19 mouse cellular contexts compared by ENCODE assay signal in genomic region chr6:110653361-110654001, GRCm38 (mm10). TPM values are rescaled to one million over a fixed set of nuclear protein-coding genes. Genes with fewer than 3 reads are reported as not detected.
"Had no signal": no experiment of that assay in that cellular context is flagged by ENCODE, and none has a peak within 500 bp of the region (broad histone marks: within the 10 kb centered on the region; RNA-seq: fewer than 3 reads in every experiment).

No protein-coding gene starts in this region.

- H3K27ac ChIP-seq: midbrain, embryonic 10.5 days; midbrain, embryonic 13.5 days; midbrain, embryonic 15.5 days; neural tube, embryonic 13.5 days; neural tube, embryonic 15.5 days; stomach, embryonic 15.5 days; stomach, postnatal 0 days had no signal

- H3K36me3 ChIP-seq: midbrain, embryonic 10.5 days; midbrain, embryonic 13.5 days; midbrain, embryonic 15.5 days; neural tube, embryonic 13.5 days; neural tube, embryonic 15.5 days; stomach, embryonic 15.5 days had no signal

- H3K27me3 ChIP-seq: midbrain, embryonic 15.5 days; stomach, embryonic 15.5 days had no signal

- H3K9me3 ChIP-seq: midbrain, embryonic 10.5 days; midbrain, embryonic 13.5 days; midbrain, embryonic 15.5 days; neural tube, embryonic 13.5 days; neural tube, embryonic 15.5 days; stomach, embryonic 15.5 days had no signal

- H3K4me3 ChIP-seq: midbrain, embryonic 10.5 days; midbrain, embryonic 13.5 days; midbrain, embryonic 15.5 days; neural tube, embryonic 13.5 days; neural tube, embryonic 15.5 days; stomach, embryonic 15.5 days had no signal

- H3K4me1 ChIP-seq: midbrain, embryonic 10.5 days; stomach, embryonic 15.5 days had no signal

- H3K4me2 ChIP-seq: lung, embryonic 14.5 days; midbrain, embryonic 13.5 days; midbrain, embryonic 15.5 days; neural tube, embryonic 13.5 days; neural tube, embryonic 15.5 days; stomach, embryonic 15.5 days had no signal

- H3K9ac ChIP-seq: lung, embryonic 14.5 days; midbrain, embryonic 13.5 days; midbrain, embryonic 15.5 days; neural tube, embryonic 13.5 days; neural tube, embryonic 15.5 days; stomach, embryonic 15.5 days had no signal

- ATAC-seq: midbrain, embryonic 13.5 days; midbrain, embryonic 15.5 days had no signal

- DNase-seq: lung, adult 18-20 months; lung, embryonic 14.5 days; lung, postnatal 10 days; lung, postnatal 4 days; right cerebral cortex, postnatal 14 days; thymus, adult 2 months; thymus, postnatal 25 days; thymus, postnatal 4 days had no signal

RNA-seq across cellular contexts. Expression of gene Grm7, which starts 8.1 kb away (rescaled TPM):
- total RNA-seq: megakaryocyte, adult 5-6 weeks; megakaryocyte-erythroid progenitor cell, adult 5-6 weeks; monocyte, adult 5-6 weeks had no signal
- polyA plus RNA-seq: lung, embryonic 14.5 days; spleen, adult 2 months had no signal
